Mouse (Mus musculus) B cell, adult 62 days (primary cell): Measurements from ENCODE around the gene Plau. TPM values are rescaled to one million over a fixed set of nuclear protein-coding genes. Genes with fewer than 3 reads are reported as not detected.

Source experiments
- total RNA-seq: library from RNA; stranded (reverse); gene quantifications from 4 replicates; pipeline ENCODE4 v1.2.4, GENCODE M21; 2023

Plau gene
- total RNA-seq: 2.1 to 3.3 TPM (median 2.9 TPM) in 4 replicates

GRCm38 (mm10) chr14:20836171-20836904, at the start of gene Plau:
TSS of gene Plau (plus strand) at chr14:20836660.

DNA sequence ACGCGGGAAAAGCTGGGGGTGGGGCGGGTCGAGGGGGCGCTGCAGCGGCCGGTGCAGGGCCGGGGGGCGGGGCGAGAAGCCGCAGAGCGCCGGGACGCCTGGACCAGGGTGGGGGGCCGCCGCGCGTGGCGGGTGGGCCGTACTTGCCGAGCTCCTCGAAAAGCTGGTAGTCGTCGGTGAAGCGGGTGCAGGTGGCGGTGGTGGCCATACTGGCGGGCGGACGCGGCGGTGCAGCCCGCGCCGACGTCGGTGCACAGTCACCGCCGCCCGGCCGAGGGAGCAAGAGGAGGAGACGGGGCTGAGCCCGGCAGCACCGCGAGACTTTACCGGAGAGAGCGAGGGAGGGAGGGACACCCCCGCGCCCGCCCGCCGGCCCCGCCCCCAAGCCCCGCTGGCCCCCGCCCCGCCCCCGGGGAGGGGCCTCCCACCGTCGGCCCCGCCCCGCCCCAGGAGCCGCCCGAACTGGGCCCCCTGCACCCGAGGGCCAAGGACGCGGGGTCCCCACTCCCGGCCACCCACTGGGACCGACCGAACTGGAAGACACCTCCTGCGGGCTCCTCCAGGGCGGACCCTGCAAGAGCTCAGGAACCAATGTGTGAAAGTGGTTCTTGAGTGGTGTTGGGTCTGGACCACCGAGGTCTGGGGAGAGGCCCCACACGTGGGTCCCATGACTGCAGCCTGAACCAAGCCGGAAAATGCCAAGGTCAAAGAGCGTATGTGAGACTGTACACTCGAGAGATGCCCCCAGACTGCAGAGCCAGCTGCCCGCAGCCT, 42.5 kb upstream of the Plau start, which contains the start of gene Camk2g:
Gene Camk2g, minus strand, starts transcription at position 331 of the 774 bp plus-strand sequence.

Other genes with a start within 250 kb of the Plau start
- 5.2 to 6.9 TPM (median 5.8 TPM) in 4 replicates for gene Usp54, start 195.6 kb upstream of the Plau start, total RNA-seq
- not detected in 4 replicates for gene Myoz1, start 180.1 kb upstream of the Plau start, total RNA-seq
- gene Synpo2l, start 168.3 kb upstream of the Plau start, total RNA-seq: 0.18 to 0.27 TPM (median 0.20 TPM) in 3 of 4 replicates, not detected in the other
- gene Sec24c, start 162.4 kb upstream of the Plau start, total RNA-seq: 216 to 224 TPM (median 218 TPM) in 4 replicates
- gene Fut11, start 141.7 kb upstream of the Plau start, total RNA-seq: 6.2 to 7.0 TPM (median 6.3 TPM) in 4 replicates
- gene Chchd1, start 133.7 kb upstream of the Plau start, total RNA-seq: 32.0 to 40.8 TPM (median 34.1 TPM) in 4 replicates
- gene Zswim8, start 129.1 kb upstream of the Plau start, total RNA-seq: 192 to 208 TPM (median 201 TPM) in 4 replicates
- gene Ndst2, start 102.1 kb upstream of the Plau start, total RNA-seq: 48.6 to 52.8 TPM (median 50.3 TPM) in 4 replicates
- 19.7 to 28.2 TPM (median 21.3 TPM) in 4 replicates for gene Camk2g, start 42.6 kb upstream of the Plau start, total RNA-seq
- gene Vcl, start 92.7 kb downstream of the Plau start, total RNA-seq: 18.5 to 21.1 TPM (median 19.4 TPM) in 4 replicates
- gene Ap3m1, start 215.8 kb downstream of the Plau start, total RNA-seq: 43.7 to 45.4 TPM (median 44.1 TPM) in 4 replicates
- 13.0 to 23.6 TPM (median 18.6 TPM) in 4 replicates for gene Adk, start 215.9 kb downstream of the Plau start, total RNA-seq